Mouse (Mus musculus) liver, embryonic 13.5 days (tissue): ENCODE measurements at regions not wholly inside any gene's neighbourhood (a gene's known extent, or its start where the extent isn't known, plus 50 kb on each side); places are given as distances from the start of the nearest gene placed in this dataset.

Experiments
- ATAC-seq: fragments of 200-750 bp; cut with Nextera tagmentation; 2 replicates; pipeline ENCODE4 v1.8.0; 2017; ENCODE audit warnings: low read depth, mild to moderate bottlenecking, moderate number of reproducible peaks, moderate library complexity
- DNase-seq: peaks from one replicate; pipeline ENCODE4 v3.0.0; 2022
- H3K27ac ChIP-seq: fragments of 300-500 bp; sonication (generic); 2 replicates; pipeline ENCODE4 v1.5.1; 2015; ENCODE audit warnings: moderate library complexity, mild to moderate bottlenecking, inconsistent platforms
- H3K27me3 ChIP-seq: fragments of 300-500 bp; sonication (generic); 2 replicates; pipeline ENCODE4 v1.6.1; 2015; ENCODE audit warnings: mild to moderate bottlenecking, inconsistent platforms
- H3K36me3 ChIP-seq: fragments of 300-500 bp; sonication (generic); 2 replicates; pipeline ENCODE4 v1.6.1; 2015; ENCODE audit warnings: mild to moderate bottlenecking, inconsistent platforms
- H3K4me1 ChIP-seq: fragments of 300-500 bp; sonication (generic); replicated peaks from 2 replicates; pipeline ENCODE4 v1.6.1; 2015; ENCODE audit warnings: inconsistent platforms
- H3K4me2 ChIP-seq: fragments of 300-500 bp; sonication (generic); 2 replicates; pipeline ENCODE4 v1.6.1; 2015; ENCODE audit warnings: inconsistent platforms, mild to moderate bottlenecking, moderate library complexity
- H3K4me3 ChIP-seq: fragments of 300-500 bp; sonication (generic); replicated peaks from 2 replicates; pipeline ENCODE4 v1.5.1; 2015; ENCODE audit warnings: mild to moderate bottlenecking, inconsistent platforms
- H3K9ac ChIP-seq: fragments of 300-500 bp; sonication (generic); 2 replicates; pipeline ENCODE4 v1.6.1; 2015; ENCODE audit warnings: mild to moderate bottlenecking, inconsistent platforms
- H3K9me3 ChIP-seq: fragments of 300-500 bp; sonication (generic); replicated peaks from 2 replicates; pipeline ENCODE4 v1.6.1; 2016; ENCODE audit warnings: inconsistent platforms
- WGBS: fragments of 180-500 bp; shearing (Covaris S2); methylation state at CpG from one replicate; pipeline ENCODE4 v1.1.7; 2015; ENCODE audit not compliant: insufficient replicate concordance; 5-methylcytosine and 5-hydroxymethylcytosine counted together

GRCm38 (mm10) chr14:29837063-29837462, 115.4 kb upstream of the Cacna2d3 start:
- ATAC-seq (no peak), DNase-seq (no peak)
- Histone ChIP-seq H3K27ac (no peak overlapping the region), H3K9me3 (no peaks in the 10 kb centered on the region), H3K27me3 (no peaks in the 10 kb centered on the region), H3K9ac (no peak overlapping the region), H3K36me3 (no peaks in the 10 kb centered on the region), H3K4me3 (no peak overlapping the region), H3K4me2 (no peak overlapping the region), H3K4me1 (no peaks in the 10 kb centered on the region)
- WGBS = 39% methylated on average over 1 of the region's 1 CpGs

GRCm38 (mm10) chr14:29839576-29839975, 117.9 kb upstream of the Cacna2d3 start:
- no peak for DNase-seq
- Histone ChIP-seq H3K4me1 (no peaks in the 10 kb centered on the region), H3K27ac (no peak overlapping the region), H3K27me3 (no peaks in the 10 kb centered on the region), H3K36me3 (no peaks in the 10 kb centered on the region), H3K4me3 (no peak overlapping the region), H3K9ac (no peak overlapping the region), H3K4me2 (no peak overlapping the region), H3K9me3 (no peaks in the 10 kb centered on the region)
- WGBS = 66% methylated on average over 3 of the region's 3 CpGs
- no peak for ATAC-seq

GRCm38 (mm10) chr14:29841361-29842117, 119.9 kb upstream of the Cacna2d3 start:
- Histone ChIP-seq H3K36me3 (no peaks in the 10 kb centered on the region), H3K27ac (no peak overlapping the region), H3K9ac (no peak overlapping the region), H3K4me3 (no peak overlapping the region), H3K4me2 (no peak overlapping the region), H3K27me3 (no peaks in the 10 kb centered on the region), H3K9me3 (no peaks in the 10 kb centered on the region), H3K4me1 (no peaks in the 10 kb centered on the region)
- DNase-seq = no peak
- 65% methylated on average over 7 of the region's 7 CpGs for WGBS
- ATAC-seq = no peak

DNA sequence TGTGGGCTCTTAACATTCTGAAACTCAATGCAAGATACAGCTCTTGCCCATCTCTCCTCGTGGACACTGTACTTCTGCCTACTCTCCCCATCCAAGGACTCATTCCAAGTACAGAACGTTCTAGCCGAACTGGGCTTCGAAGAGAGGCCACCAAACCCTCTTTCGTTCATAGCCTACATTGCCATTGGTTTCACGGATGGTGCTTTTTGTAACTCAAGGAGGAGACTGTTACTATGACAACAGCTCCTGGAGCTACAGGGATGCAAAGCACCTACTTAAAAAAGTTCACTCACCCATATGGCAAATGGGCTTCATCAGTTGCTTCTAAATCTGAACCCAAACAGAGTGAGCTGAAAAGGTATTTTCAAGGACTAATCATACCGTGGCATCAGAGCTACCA, 120.4 kb upstream of the Selenok start:
- no peak overlapping the region for H3K4me3 ChIP-seq
- H3K27ac ChIP-seq = no peak overlapping the region
- no peaks in the 10 kb centered on the region for H3K27me3 ChIP-seq
- WGBS = 67% methylated on average over 7 of the region's 7 CpGs
- H3K4me2 ChIP-seq = no peak overlapping the region
- ATAC-seq = no peak
- H3K4me1 ChIP-seq = no peaks in the 10 kb centered on the region
- no peak overlapping the region for H3K9ac ChIP-seq
- no peak for DNase-seq
- no peaks in the 10 kb centered on the region for H3K36me3 ChIP-seq
- no peaks in the 10 kb centered on the region for H3K9me3 ChIP-seq

- H3K9ac ChIP-seq = no peak overlapping the region
- ATAC-seq (no peak), DNase-seq (no peak)
- H3K4me2 ChIP-seq = no peak overlapping the region
- 65% methylated on average over 5 of the region's 5 CpGs for WGBS
- no peaks in the 10 kb centered on the region for H3K4me1 ChIP-seq
- H3K27ac ChIP-seq = no peak overlapping the region
- H3K4me3 ChIP-seq = no peak overlapping the region
- H3K9me3 ChIP-seq = no peaks in the 10 kb centered on the region
- no peaks in the 10 kb centered on the region for H3K27me3 ChIP-seq
- no peaks in the 10 kb centered on the region for H3K36me3 ChIP-seq
These were observed 116.8 kb upstream of the Selenok start for GRCm38 (mm10) chr14:29851286-29851685.

DNA sequence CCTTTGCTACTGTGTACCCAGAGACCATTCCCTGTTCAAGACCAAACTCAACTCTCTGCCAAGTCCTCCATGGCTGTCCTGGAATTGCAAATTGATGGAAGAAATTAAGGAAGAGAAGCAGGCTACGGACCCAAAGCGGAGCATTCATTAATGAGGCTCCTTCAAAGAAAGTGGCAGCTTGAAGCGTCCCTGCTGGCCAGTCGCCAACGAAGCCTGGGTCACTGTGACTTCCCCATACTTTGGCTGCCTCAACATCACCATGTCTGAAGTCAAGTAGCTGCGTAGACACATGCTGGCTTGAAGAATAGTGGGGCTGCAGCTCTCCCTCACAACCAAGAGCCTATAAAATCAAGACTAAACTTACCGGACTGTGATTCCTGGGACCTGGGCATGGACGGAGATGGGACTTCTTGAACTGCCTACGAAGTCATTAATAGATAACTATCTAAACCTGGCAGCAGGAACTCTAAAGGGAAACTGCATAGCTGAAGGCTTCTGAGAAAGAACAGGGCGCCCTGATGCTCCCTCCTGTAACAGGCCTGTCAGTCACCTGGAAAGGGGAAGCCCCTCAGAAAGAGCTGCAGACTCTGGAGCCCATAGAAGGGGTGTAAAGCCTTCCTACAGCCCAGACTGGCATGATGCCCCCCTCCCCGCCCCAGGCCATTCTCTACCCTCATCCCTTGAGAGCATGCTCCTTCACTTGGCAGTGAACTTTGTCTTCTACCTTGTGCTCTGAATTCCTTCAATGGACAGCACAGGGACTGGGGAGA, 116.0 kb upstream of the Selenok start:
- 64% methylated on average over 11 of the region's 11 CpGs for WGBS
- Histone ChIP-seq H3K27me3 (no peaks in the 10 kb centered on the region), H3K4me1 (no peaks in the 10 kb centered on the region), H3K9ac (no peak overlapping the region), H3K9me3 (no peaks in the 10 kb centered on the region), H3K4me3 (no peak overlapping the region), H3K27ac (no peak overlapping the region), H3K36me3 (no peaks in the 10 kb centered on the region), H3K4me2 (no peak overlapping the region)
- no peak for ATAC-seq
- DNase-seq = no peak

- WGBS = 35% methylated on average over 1 of the region's 1 CpGs
- Histone ChIP-seq H3K4me3 (no peak overlapping the region), H3K9ac (no peak overlapping the region), H3K9me3 (no peaks in the 10 kb centered on the region), H3K27me3 (no peaks in the 10 kb centered on the region), H3K36me3 (no peaks in the 10 kb centered on the region), H3K4me1 (peaks cover 6% of the 10 kb centered on the region), H3K27ac (no peak overlapping the region), H3K4me2 (no peak overlapping the region)
- ATAC-seq = no peak
- DNase-seq = peak; percentile 27
These were observed 106.1 kb upstream of the Selenok start for GRCm38 (mm10) chr14:29862032-29862431.

GRCm38 (mm10) chr14:29866455-29867275, 101.4 kb upstream of the Selenok start:
- 72% methylated on average over 7 of the region's 7 CpGs for WGBS
- Histone ChIP-seq H3K4me2 (no peak overlapping the region), H3K27ac (no peak overlapping the region), H3K9me3 (no peaks in the 10 kb centered on the region), H3K9ac (no peak overlapping the region), H3K4me3 (no peak overlapping the region), H3K4me1 (peaks cover 6% of the 10 kb centered on the region), H3K27me3 (no peaks in the 10 kb centered on the region), H3K36me3 (no peaks in the 10 kb centered on the region)
- DNase-seq (no peak), ATAC-seq (no peak)

DNA sequence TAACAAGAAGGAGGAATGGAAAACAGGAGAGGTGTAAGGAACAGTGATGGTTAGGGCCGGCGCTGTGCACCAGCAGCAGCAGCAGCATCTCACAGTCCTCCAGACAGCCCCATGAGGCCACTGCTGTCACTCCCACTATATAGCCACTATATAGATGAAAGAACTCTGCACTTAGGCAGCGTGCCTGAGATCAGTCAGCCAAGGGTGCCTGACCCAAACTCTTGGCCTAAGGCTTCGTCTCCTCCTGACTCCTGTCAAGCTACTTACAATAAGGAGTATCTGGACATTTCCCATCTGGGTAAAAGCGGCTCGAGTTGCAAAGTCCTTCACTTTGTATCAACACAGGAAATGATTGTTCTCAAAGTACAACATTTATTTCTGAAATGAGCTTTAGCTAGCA, 100.8 kb upstream of the Selenok start:
- no peak overlapping the region for H3K4me3 ChIP-seq
- WGBS = 62% methylated on average over 6 of the region's 6 CpGs
- no peak overlapping the region for H3K9ac ChIP-seq
- no peak overlapping the region for H3K27ac ChIP-seq
- no peak overlapping the region for H3K4me2 ChIP-seq
- H3K9me3 ChIP-seq = no peaks in the 10 kb centered on the region
- no peaks in the 10 kb centered on the region for H3K27me3 ChIP-seq
- DNase-seq (no peak), ATAC-seq (no peak)
- H3K36me3 ChIP-seq = no peaks in the 10 kb centered on the region
- peaks cover under 1% of the 10 kb centered on the region; the same call in 1 of the 2 replicates for H3K4me1 ChIP-seq

DNA sequence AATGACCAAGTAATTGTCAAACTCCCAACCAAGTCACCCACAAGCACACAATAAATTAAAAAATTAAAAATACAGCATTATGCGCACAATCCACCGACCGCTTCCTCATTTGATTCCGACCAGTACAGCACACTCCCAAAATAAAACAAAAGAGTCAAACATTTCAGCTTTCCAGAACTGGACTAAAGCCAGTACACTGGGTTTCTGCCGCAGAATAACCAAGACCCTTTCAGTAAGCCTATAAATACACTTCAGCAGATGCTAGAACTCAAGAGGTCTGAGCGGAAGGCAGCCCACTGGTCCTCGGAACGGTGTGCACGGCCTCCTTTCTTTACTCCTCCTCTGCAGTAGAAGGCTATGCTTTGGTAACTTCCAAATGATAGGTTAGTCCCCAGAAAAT, 98.2 kb upstream of the Selenok start:
- ATAC-seq (no peak), DNase-seq (no peak)

GRCm38 (mm10) chr14:29876668-29877067, 91.4 kb upstream of the Selenok start:
- ATAC-seq = no peak
- DNase-seq = no peak
- WGBS = 69% methylated on average over 4 of the region's 4 CpGs
- Histone ChIP-seq H3K27me3 (no peaks in the 10 kb centered on the region), H3K4me1 (no peaks in the 10 kb centered on the region), H3K9me3 (no peaks in the 10 kb centered on the region), H3K9ac (no peak overlapping the region), H3K4me3 (no peak overlapping the region), H3K36me3 (no peaks in the 10 kb centered on the region), H3K4me2 (no peak overlapping the region), H3K27ac (no peak overlapping the region)

More for the DNA sequence above, 98.2 kb upstream of the Selenok start:
- Histone ChIP-seq H3K36me3 (no peaks in the 10 kb centered on the region), H3K9ac (no peak overlapping the region), H3K27ac (no peak overlapping the region), H3K9me3 (no peaks in the 10 kb centered on the region), H3K4me3 (no peak overlapping the region), H3K4me2 (no peak overlapping the region), H3K27me3 (no peaks in the 10 kb centered on the region), H3K4me1 (no peaks in the 10 kb centered on the region)
- 87% methylated on average over 9 of the region's 9 CpGs for whole genome bisulfite sequencing
